Mouse (Mus musculus) spleen, postnatal 36 days (tissue): Measurements from ENCODE around the gene Myo1b.

Source experiments
- DNase-seq, 2 experiments: peaks; one replicate each; pipeline ENCODE4 v3.0.0; 2022; ENCODE audit warnings: low spot score in 2 of 2, mixed read lengths in 1 of 2

The Myo1b gene

DNA sequence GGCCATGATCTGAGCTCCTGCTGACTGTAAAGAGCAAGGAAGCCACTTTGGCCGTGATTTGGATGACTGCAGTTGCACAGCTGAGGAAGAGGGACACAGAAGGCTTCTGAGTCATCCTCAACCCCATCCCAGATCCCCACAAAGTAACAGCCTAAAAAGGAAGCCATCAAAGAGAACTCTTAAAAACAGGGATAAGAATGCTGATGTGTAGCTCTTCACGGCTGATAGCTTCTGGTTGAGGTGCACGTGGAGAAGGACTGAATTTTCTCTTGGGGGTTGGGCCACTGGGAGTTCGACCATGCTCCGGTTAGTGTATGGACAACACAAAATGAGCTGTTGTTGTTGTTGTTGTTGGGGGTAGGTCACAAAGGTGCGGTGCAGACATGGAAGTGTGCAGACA, 181.2 kb downstream of the Myo1b start:
- no peak for DNase-seq

- no peak for DNase-seq
Measured at GRCm38 (mm10) chr1:51729407-51729806, 186.5 kb downstream of the Myo1b start.

DNA sequence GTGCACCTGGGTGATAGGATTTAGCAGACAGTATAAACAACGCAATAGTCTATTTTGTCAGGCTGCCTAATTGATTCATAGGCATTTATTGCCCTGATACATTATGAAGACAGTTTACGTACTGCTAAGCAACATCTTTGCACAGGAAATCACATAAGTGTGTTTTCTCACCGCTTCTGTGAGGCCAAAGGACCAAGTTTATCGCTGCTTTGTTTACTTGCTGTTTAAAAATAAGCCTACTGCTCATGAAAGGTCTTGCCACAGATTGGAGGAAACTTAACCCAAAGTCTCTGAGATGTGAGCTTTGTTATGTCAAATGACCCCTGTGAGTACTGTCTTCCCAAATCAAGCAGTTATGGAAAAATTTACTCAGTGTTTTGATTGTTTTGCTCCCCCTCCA, 187.1 kb downstream of the Myo1b start:
- DNase-seq: no peak

DNA sequence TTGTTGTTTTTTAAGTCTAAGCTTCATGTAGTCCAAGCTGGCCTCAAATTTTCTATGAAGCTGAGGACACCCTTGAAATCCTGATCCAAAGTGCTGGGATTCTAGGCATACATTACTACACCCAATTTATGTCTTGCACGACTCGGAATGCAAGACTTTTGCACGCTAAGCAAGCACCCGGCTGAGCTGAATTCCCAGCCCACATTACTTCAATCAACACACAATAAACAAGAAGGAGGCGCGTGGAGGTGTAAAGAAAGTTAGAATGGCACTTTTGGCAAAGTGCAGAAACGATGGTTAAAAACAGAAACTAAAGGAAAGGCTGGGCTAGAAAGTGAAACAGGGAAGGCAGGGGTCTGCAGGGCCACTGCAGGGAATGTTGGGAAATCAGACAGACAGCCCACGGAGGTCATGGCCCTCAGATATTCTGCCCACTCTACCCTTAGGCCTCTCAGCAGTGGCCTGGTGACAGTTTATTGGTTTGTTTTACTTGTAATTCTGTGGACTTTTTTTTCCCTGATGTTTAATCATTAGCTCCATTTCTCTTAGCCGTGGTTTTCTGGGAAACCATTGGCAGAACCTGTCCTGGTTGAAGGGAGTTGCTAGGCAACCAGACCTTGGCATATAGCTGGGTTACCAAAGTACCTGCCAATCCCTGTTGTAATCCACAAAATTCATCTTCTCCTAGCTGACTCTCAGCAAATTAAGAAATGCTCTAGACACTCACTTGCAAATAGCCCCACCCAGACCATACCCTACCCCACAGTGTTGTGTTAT, 195.8 kb downstream of the Myo1b start:
- DNase-seq: no peak

GRCm38 (mm10) chr1:51710831-51711230, 205.0 kb downstream of the Myo1b start:
- no peak for DNase-seq

DNA sequence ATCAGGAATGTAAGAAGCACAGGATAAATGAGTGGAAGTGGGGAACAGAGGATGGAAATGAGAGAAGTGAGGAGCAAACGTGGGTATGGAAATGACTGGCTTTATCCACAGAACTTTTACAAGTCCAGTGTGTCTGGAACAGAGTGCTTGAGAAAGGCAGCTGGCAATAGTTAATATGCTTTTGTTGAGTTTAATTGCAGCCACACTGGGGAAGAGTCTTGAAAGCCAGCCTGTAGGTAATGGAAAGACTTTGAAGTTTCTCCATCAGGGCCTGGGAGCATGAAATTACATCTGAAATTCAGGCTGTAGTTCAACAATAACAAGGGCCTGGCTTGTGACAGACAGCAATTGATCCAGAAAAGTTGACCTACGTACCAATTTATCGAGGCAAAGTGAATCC, 209.8 kb downstream of the Myo1b start:
- no peak for DNase-seq

GRCm38 (mm10) chr1:51704610-51705009, 211.3 kb downstream of the Myo1b start:
- DNase-seq: no peak
